Mouse (Mus musculus) olfactory bulb, adult 2 months (tissue): ENCODE measurements around the gene Fam32a. TPM values are rescaled to one million over a fixed set of nuclear protein-coding genes. Genes with fewer than 3 reads are reported as not detected.

Source experiments
- H3K27ac ChIP-seq: fragments of 200-500 bp; 2 replicates; pipeline ENCODE4 v1.5.1; 2012; ENCODE audit warnings: low read depth, low read length; ENCODE audit not compliant: insufficient read depth
- H3K4me1 ChIP-seq: fragments of 200-500 bp; 2 replicates; pipeline ENCODE4 v1.6.1; 2012; ENCODE audit warnings: low read length; ENCODE audit not compliant: control insufficient read depth, insufficient read depth
- H3K4me3 ChIP-seq: fragments of 200-500 bp; 2 replicates; pipeline ENCODE4 v1.5.1; 2012; ENCODE audit warnings: mild to moderate bottlenecking, low read depth, low read length, moderate library complexity; ENCODE audit not compliant: insufficient read depth
- CTCF ChIP-seq: fragments of 200-500 bp; IDR thresholded peaks from 2 replicates; pipeline ENCODE4 v1.5.1; 2012; ENCODE audit warnings: low read depth, mild to moderate bottlenecking, low read length, moderate library complexity; ENCODE audit not compliant: insufficient read depth
- POLR2A ChIP-seq: fragments of 200-500 bp; IDR thresholded peaks from 2 replicates; pipeline ENCODE4 v1.6.1; 2012; ENCODE audit warnings: mild to moderate bottlenecking, low read depth, low read length, moderate library complexity; ENCODE audit not compliant: insufficient read depth
- WGBS: fragments of 180-500 bp; shearing (Covaris S2); methylation state at CpG from one replicate; pipeline ENCODE4 v1.1.7; 2018; 5-methylcytosine and 5-hydroxymethylcytosine counted together
- polyA plus RNA-seq: library from polyadenylated mRNA; stranded (reverse); fragments of >200 nt; gene quantifications from 2 replicates; pipeline ENCODE4 v1.2.4, GENCODE M21; 2012; ENCODE audit warnings: low replicate concordance; ENCODE audit not compliant: missing spikeins, insufficient read depth, insufficient read length

Gene Fam32a
- polyA plus RNA-seq, 1 experiment, result 119 TPM

DNA sequence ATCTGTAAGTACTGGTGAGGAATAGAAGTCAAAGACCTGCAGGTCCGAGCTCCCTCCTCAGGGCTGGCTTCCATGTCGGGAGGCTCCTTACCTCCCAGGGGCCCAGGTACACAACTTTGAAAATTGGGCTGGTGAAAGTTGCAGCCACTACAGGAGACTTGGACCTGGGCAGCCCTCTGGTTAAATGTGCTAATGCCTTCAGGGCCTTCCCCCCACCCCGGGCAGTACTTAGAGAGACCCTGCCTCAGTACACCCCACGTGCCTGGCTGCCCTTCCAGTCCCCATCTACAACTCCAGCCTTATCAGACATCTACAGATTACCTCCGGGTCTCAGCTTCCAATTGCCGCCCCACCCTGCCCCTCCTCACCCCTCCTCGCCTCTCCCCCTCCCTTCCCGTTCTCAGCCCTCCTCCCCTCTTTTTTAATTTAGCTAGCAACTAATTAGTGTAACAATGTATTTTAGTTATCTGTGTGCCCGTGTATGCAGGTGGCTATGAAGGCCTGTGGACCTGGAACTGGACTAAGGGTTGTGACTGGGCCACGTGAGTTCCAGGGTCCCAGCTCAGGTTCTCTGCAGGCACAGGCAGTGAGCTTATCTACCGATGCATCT lies 51.6 kb downstream of the Fam32a start:
- no peak overlapping the region for H3K4me3 ChIP-seq
- TF ChIP-seq POLR2A, result no peak
- TF ChIP-seq CTCF, result no peak
- no peaks in the 10 kb centered on the region for H3K4me1 ChIP-seq
- WGBS, result 77% methylated on average over 11 of the region's 11 CpGs
- H3K27ac ChIP-seq, result no peak overlapping the region

DNA sequence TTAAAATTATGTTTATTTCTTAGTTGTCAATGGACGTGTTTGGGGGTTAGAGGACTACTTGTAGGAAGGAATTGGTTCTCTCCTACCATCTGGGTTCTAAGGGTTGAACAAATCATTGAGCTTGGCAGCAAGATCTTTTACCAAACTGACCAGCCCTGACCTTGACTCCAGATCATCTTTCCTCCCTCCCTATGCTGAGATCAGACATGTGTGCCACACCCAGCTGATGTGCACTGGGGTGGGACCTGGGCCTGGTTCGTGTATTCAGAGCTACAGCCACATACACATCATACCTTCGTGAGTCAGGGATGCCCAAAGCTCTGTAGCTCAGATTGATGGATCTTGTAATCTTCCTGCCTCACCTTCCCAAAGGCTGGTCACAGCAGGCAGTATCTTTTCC lies 52.2 kb downstream of the Fam32a start:
- H3K27ac ChIP-seq, result no peak overlapping the region
- H3K4me1 ChIP-seq, result no peaks in the 10 kb centered on the region
- H3K4me3 ChIP-seq, result no peak overlapping the region
- TF ChIP-seq POLR2A (no peak), CTCF (no peak)
- 84% methylated on average over 3 of the region's 3 CpGs for WGBS

DNA sequence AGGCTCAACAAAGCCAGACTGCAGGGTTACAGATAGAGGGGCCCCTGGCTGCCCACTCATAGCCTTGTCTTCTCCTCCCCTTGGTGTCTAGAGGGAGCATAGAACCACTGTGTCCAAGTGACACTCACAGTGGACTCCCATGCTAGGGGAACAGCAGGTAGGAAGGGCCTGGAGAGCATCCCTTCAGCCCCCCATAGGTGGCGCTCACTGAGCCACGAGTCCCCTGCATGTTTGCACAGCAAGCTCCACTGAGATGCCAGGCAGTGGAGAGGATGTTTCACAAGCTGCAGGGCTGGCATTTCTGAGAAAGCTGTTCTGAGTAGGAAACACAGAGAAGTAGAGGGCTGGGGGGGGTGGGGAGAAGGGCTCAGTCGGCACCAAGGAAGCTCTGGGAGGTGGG lies 52.8 kb downstream of the Fam32a start:
- Histone ChIP-seq H3K4me1 (no peaks in the 10 kb centered on the region), H3K27ac (no peak overlapping the region), H3K4me3 (no peak overlapping the region)
- WGBS, result 13% methylated on average over 3 of the region's 3 CpGs
- no peak for TF ChIP-seq POLR2A
- 0 out of 2 replicates have a peak, but pooled peaks have one; percentile 42 for TF ChIP-seq CTCF

DNA sequence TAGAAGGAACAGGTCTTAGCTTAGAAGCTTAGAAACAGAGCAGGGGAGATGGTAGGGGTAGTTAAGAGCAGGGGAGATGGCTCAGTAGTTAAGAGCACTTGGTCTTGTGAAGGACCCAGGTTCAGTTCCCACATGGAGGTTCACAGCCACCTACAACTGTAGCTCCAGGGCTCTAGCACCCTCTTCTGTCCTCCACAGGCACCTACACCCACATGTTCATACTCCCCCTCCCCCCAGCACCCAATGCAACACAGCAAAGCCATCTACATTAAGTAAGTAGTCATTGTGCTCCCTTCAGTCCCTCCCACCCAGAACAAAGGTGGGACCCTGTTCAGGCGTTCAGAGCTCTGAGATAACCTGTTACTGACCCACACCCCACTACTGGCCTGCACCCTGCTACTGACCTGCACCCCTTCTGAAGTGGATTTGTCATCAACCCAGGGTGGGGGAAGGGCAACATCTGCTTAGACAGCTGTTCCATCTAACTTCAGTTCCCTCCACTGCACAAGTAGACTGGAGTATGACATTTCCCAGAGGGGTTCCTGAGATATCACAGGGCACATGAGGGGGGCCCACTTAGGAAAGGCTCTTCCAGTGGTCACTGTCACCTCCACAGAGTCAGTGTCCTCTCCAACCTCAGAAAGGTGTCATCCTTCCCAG lies 53.7 kb downstream of the Fam32a start:
- 74% methylated on average over 1 of the region's 1 CpGs for WGBS
- no peak for TF ChIP-seq POLR2A
- Histone ChIP-seq H3K4me1 (no peaks in the 10 kb centered on the region), H3K27ac (no peak overlapping the region), H3K4me3 (no peak overlapping the region)

DNA sequence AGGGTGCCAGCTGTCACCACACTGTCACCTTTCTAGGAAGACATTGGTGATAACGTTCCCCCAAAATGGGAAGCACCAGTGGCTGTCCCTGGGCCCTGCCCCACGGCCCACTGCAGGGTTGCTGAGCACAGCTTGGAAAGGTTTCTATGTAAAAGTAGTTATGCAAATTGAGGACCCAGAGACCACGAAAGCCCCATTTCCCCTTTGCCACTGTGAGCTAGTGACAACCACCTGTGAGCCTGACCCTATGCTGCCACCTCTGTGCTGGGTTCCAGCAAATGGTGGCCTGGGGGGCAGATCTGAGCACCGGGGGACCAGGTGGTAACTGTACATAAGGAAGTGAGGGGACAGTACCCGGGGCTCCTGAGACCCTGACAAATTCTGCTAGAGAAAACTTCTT lies 54.3 kb downstream of the Fam32a start:
- no peaks in the 10 kb centered on the region for H3K4me1 ChIP-seq
- H3K27ac ChIP-seq, result no peak overlapping the region
- H3K4me3 ChIP-seq, result no peak overlapping the region
- 83% methylated on average over 5 of the region's 5 CpGs for WGBS
- TF ChIP-seq POLR2A, result no peak
- TF ChIP-seq CTCF, result no peak

Other genes starting within 250 kb of the Fam32a start
- not detected in 2 replicates for gene Cyp4f18, start 210.1 kb upstream of the Fam32a start, polyA plus RNA-seq
- not detected in 2 replicates for gene Olfr372, start 178.5 kb upstream of the Fam32a start, polyA plus RNA-seq
- gene Olfr373, start 136.6 kb upstream of the Fam32a start, polyA plus RNA-seq, result not detected in 2 replicates
- not detected in 2 replicates for gene Olfr374, start 112.7 kb upstream of the Fam32a start, polyA plus RNA-seq
- not detected in 2 replicates for gene Tpm4, start 84.8 kb upstream of the Fam32a start, polyA plus RNA-seq
- not detected in 2 replicates for gene Rab8a, start 58.5 kb upstream of the Fam32a start, polyA plus RNA-seq
- gene Hsh2d, start 30.1 kb upstream of the Fam32a start, polyA plus RNA-seq, result not detected in 2 replicates
- not detected in 2 replicates for gene Cib3, start 6.9 kb upstream of the Fam32a start, polyA plus RNA-seq
- gene Gm11034, start 6.1 kb upstream of the Fam32a start, polyA plus RNA-seq, result not detected in 2 replicates
- gene Ap1m1, start 20.3 kb downstream of the Fam32a start, polyA plus RNA-seq, result not detected in 2 replicates
- gene Gm10282, start 85.5 kb downstream of the Fam32a start, polyA plus RNA-seq, result 407 TPM in 1 of 2 replicates, not detected in the other
- not detected in 2 replicates for gene Klf2, start 99.3 kb downstream of the Fam32a start, polyA plus RNA-seq
- gene Eps15l1, start 201.7 kb downstream of the Fam32a start, polyA plus RNA-seq, result 130 and 148 TPM in 2 replicates
- not detected in 2 replicates for gene Calr3, start 224.1 kb downstream of the Fam32a start, polyA plus RNA-seq
- gene 1700030K09Rik, start 224.2 kb downstream of the Fam32a start, polyA plus RNA-seq, result not detected in 2 replicates